Mouse (Mus musculus) lung, postnatal 4 days (tissue): ENCODE data around the gene Myl7.
"Not testable (repeated sequence)": the region's sequence is repeated elsewhere in the genome, so short reads cannot be mapped to it uniquely, and the experiment has no call there.

Experiments
- DNase-seq, 2 experiments: peaks; one replicate each; pipeline ENCODE4 v3.0.0; 2021

Myl7 gene

DNA sequence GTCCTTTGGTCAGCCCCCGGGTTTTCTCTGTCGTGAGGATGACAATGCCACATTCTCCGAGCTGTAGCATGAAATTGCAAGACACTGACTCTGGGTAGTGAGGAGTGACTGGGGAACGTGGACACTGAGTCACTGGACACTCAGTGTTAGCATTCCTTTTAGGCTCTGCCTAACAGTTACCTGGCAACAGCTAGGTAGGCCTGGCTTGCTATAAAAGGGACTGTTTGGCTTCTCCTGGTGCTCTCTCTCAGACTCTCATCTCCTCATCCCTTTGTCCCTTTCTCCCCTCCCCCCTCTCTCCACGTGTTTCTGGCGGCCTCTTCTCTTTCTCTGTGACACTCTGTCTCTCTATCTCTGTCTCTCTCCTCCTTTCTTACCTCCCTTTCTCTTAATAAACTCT lies 3.8 kb upstream of the Myl7 start:
- no peak for DNase-seq

DNA sequence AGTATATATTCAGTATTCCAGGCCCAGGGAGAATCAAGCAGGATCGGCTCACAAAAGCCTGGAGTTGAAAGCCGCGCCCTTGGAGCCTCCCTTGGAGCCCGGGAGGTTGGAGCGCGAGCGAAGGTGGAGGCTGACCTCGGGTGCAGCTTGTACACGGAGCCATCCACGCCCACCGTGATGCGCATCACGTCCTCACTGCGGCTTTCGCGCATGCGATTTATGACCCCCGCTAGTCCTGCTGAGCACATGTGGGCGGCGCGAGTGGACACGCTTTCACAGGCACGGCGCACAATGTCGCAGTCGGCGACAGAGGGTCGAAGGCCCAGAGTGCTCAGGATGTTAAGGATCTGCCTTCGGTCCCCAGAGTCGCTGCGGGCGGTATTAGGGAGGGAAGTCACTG lies 3.4 kb upstream of the Myl7 start:
- peak; percentile 43 to 61 for DNase-seq

DNA sequence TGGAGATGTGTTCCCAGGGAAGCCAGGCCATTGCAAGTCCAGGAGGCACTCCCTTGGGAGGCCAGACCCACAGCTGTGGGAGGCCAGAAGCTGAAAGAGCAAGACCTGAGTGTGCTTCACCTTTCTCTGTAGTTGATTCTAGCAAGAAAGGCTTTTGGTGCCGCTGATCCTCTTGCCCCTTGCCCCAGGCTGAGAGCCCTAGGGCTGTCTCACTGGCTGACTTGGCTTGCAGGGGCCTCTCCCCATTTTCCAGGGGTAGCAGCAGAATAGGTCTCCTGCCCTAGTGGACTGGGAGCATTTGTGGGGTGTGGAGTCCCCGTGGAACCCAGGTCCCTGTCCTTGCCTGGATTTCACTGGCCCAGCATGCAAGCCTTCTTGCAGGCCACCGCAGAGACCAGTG lies 2.7 kb upstream of the Myl7 start:
- no peak for DNase-seq

DNA sequence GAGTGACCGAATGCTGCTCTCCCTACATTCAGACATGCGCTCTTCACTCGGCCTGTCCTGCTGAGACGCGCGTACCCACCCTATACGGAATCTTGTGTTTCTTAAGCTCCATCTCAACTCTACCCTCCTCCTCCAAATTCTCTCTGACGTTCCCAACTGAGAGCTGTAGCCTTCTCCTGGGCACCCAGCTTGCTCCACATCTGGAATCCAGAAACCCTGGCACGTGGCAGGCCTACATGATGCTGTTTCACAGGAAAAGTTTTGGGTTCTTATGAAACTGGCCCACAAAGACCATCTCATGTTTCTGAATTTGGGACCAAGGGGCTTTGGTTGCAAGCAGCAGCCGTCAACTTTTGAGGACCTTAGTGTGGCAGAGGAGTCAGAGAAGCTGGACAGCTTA lies 704 bp upstream of the Myl7 start:
- DNase-seq = no peak

DNA sequence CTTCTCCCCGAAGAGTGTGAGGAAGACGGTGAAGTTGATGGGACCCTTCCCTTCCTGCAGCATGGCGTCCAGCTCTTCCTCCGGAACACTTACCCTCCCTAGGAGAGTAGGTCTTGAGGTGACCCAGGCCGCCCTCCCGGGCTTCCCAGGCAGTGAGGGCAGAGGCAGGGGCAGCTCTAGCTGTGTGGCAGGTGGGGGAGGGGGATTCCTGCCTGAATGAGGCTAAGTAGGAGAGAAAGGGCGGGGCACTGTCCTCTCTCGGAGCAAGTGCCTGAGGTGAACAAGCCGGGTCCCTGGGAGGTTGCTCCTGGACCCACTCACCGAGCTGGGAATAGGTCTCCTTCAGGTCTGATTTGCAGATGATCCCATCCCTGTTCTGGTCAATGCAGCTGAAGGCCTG lies 743 bp downstream of the Myl7 start:
- DNase-seq = no peak

DNA sequence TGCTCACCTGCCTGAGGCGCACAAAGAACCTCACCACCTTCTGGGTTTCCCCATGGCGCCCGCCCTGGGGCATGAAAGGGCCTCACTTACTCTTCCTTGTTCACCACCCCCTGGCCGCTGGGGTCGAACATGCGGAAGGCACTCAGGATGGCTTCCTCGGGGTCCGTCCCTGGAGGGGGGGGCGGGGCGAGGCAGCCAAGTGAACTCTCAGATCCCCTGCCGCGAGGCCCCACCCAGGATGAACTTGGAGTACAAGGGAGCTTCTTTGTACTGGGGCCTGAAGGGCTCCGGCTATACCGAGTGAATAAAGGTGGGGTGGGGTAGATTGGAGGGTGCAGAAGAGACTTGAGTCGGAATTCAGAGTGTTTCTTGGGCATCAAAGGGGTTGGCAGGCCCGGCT lies 1.4 kb downstream of the Myl7 start:
- no peak for DNase-seq

DNA sequence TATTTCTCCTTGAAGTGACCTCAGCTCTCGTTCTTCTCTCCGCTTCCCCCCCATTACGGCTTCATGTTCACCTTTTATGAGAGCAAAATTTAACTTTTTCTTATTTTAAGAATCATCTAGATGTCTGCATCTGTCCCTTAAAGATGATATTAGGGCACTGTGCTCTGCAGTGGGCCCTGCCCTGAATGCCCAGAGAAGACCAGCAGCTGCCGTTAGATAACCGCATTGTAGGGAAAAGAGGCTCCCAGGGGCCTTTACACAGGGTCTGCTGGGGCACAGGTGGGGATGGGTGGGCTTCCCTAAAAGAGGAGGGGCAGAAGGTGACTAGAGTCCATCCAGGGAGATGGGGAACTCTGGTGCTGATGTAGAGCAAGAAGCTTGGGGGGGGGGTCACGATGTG lies 4.8 kb downstream of the Myl7 start:
- DNase-seq = no peak

DNA sequence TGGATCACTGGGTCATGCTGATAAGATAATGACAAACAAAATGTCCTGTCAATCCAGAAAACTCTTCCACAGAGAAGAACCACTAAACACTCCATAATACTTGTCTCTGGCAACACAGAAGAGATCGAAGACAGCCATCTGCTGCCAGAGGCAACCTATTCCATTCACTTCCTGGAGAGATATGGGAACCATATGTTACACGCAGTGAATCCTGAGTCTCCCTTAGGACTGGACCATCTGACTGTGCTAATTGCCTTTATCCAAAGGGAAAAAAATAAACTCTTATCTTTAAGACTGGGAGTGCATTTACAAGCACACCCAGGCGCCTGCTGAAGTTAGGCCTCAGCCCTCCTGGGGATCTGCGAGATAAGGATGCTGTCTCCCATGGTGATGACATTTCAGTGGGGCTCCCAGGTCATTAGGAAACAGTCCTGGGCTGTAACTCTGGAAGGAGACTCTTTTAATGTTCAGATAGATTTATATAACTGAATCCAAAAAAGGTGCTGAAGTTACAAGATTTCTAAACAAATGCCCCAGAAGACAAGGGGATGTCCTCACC lies 5.7 kb downstream of the Myl7 start:
- DNase-seq = no peak

DNA sequence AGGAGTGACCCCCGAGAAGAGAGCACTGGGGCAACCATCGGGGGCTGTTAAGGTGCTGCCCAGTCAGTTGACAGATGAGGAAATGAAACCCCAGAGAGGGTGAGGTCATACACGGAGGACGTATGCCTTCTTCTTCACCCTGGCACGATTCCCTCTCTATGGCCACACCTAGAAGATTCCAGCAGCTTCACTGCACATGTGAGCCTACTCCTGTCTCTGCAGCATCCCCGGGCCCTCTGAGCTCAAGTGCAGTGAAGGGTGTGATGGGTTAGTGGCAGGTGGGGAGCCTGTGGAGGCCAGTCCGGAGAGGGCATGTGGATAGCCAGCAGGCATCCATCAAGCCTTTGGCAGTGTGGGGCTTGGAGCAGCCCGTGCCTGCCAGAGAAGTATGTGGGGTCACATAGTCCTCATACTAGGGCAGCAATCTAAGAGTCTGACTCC lies 6.4 kb downstream of the Myl7 start:
- peak in 1 of 2 experiments; percentile 63 for DNase-seq

DNA sequence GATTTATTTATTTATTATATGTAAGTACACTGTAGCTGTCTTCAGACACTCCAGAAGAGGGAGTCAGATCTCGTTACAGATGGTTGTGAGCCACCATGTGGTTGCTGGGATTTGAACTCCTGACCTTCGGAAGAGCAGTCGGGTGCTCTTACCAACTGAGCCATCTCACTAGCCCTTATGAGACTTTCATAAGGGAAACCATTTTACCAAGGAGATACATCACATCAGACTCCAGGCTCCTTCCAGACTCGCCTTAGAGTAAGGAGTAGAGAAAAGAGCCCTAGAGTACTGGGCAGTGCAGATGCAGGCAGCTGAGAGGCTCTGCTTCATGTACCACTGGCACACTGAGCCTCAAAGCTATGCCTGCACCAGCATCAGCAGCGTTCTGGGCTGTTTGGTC lies 10.0 kb downstream of the Myl7 start:
- not testable (repeated sequence) for DNase-seq

DNA sequence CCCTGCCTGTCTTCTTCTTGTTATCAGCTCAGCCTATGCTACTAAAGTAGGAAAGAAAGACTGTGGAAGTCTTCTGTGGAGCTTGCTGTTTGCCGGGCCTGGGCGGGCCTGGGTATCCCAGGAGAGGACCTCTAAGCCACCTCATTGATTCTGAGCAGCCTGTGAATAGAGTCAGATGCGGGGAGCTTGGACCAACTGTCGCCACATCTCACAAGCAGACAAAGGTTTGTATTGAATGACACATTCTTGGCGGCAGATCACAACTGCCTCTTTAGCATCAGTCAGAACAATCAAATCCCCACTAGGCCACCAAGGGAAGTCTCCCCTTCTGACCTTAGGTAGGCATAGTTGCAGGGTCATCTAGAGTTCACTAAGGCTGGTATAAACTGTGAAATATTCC lies 11.3 kb downstream of the Myl7 start:
- no peak for DNase-seq

DNA sequence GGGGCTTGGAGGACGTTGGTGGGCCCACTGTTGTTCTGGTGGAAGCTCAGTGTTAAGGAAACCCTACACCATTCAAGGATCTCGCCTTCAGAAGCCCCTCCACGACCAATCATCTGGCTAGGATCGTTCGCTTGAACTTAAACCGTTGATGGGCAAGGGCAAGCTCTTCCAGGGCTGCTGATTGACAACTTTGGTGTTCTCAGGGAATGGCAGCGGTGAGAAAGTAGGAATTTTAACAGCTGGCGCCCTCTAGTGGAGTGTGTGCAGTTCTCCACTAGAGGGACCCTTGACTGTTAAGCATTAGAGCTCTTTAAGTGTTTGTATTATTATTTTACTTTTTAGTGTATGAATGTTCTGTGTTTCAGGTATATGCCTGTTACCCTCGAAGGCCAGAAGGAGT lies 12.4 kb downstream of the Myl7 start:
- peak in 1 of 2 experiments; percentile 75 for DNase-seq

DNA sequence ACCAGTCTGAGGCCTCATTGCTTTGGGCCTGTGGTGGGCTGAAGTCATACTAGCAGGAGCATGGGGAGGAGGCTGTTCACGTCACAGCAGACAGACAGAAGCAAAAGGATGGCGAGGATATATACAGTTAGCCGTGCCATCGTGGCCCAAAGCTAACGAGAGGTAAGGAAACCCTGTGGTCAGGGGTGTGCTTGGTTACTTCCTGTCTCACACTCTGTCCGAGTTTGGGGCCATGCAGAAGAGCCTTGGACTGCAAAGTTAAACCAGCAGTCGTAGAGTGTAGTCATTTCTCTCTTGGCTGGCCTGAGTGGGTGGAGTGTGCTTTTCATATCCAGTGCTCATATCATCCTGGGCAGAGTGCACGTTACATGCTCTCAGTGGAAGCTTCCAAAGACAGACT lies 16.1 kb downstream of the Myl7 start:
- DNase-seq = no peak

DNA sequence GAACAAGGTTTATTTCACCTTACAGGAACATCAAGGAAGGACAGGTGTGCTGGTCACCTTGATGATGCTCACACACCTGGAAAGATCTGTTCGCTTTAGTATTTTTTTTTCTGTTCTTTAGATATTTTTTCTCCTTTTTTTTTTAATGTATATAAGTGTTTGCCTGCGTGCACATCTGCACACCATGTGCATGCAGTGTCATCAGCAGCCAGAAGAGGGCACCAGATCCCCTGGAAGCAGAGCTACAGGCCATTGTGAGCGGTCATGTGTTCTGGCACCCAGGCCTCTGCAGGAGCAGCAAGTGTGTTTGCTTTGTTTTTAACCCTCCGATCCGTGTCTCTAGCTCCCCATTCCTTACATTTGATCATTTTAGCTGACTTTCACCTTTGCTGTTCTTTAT lies 18.7 kb downstream of the Myl7 start:
- peak; percentile 68 to 76 for DNase-seq

DNA sequence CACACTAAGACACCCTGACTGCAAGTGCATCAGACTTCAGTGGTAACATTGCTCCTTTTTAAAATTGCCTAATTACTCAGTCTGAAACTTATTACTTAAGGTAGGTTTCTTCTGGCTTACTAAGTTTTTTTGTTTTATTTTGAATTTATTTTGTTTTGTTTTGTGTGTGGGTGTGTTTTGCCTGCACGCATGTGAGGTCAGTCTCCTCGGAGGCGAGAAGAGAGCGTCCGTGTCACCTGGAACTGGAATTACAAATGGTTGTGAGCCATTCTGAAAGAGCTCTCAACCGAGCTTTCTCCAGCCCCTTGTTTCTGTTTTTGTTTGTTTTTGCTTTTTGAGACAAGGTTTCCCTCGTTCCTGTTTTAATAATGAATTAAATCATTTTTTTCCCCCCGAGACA lies 19.9 kb downstream of the Myl7 start:
- no peak for DNase-seq

DNA sequence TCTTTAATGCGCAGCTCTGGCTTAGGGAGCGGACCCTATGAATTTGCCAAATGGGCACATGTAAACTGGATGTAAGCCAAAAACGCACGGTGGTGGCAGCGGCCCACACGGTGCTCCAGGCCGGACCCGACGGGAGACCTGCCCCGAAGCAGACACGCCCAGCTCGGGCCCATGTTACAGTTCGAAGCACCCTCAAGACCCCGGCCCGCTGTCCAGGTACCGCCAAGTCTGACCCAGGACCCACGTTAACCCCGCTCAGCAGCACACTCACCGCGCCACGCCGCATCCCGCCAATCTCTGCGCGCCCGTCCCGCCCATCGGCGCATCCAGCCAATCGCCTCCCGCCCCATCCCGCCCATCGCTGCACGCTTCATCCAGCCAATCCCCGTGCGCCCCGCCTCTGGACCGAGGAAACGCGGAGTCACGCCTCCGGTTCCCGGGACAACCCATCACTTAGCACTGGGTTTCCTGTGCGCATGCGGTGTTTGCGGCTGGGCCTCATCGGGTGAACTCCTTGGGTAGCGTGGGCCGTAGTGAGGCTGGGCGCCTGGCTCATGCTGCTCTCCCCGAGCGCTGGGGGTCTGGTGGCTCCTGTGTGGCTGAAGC lies 20.6 kb downstream of the Myl7 start, which contains the start of gene Pold2:
Gene Pold2 (minus strand): TSS at position 372 of the 606 bp plus-strand sequence.
- peak; percentile 98 for DNase-seq

DNA sequence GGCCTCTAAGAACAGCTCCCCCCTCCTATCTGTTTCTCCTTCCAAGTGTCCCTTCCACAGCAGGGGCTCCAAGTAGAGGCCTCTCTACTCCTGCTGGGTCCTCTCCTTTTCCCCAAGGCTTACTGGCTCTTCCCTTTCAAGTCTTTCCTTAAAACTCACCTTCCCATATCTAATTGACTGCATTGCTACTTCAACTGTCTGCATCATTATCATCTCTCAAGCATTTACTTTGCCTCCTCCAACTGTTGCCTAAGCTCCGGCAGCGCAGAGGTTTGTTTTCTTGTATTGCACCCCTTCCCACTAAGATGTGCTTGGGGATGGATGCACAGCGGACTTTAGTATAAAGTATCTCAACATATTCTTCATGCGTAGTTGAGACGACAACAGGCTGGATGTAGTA lies 21.2 kb downstream of the Myl7 start:
- no peak for DNase-seq

DNA sequence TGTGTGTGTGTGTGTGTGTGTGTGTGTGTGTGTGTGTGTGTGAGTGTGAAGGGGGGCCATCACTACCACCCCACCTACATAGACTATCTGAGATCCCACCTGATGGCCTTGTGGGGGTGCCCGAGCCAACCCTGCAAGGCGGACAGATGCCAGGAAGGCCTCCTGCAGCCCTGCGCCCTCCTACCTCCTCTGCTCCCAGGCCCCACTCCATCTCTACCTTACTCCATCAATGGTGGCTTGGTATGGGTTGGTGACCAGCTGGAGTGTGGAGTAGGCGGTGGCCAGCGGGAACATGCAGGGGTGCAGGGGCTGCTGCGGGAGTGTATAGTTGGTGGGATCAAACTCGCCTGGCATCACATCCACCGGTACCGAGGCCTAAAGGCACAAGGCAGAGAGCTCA lies 25.4 kb downstream of the Myl7 start:
- DNase-seq = no peak

DNA sequence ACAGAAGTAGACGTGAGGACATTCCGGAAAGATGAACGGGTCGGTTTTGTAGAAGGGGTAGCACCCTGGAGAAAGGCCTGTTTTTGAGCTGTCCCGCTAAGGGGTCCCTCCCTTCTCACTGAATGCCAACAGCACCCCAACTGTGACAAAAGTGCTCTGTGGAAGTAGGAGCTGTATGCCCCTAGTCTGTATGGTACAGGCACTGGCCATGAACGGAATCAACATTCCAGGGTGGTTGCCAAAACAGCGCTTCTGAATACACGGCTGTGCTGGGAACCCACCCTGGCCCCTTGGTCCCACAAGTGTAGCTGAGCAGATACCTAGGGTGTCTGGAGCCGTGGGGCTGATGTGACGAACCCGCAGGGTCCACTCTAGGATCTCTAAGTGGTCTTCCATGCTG lies 25.9 kb downstream of the Myl7 start:
- no peak for DNase-seq

DNA sequence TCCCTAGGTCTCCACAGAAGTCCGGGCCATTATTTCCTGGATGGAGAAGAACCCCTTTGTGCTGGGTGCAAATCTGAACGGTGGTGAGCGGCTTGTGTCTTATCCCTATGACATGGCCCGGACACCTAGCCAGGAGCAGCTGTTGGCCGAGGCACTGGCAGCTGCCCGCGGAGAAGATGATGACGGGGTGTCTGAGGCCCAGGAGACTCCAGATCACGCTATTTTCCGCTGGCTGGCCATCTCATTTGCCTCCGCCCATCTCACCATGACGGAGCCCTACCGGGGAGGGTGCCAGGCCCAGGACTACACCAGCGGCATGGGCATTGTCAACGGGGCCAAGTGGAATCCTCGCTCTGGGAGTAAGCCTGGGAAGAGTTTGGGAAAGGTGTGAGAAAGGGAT lies 28.5 kb downstream of the Myl7 start:
- no peak for DNase-seq

DNA sequence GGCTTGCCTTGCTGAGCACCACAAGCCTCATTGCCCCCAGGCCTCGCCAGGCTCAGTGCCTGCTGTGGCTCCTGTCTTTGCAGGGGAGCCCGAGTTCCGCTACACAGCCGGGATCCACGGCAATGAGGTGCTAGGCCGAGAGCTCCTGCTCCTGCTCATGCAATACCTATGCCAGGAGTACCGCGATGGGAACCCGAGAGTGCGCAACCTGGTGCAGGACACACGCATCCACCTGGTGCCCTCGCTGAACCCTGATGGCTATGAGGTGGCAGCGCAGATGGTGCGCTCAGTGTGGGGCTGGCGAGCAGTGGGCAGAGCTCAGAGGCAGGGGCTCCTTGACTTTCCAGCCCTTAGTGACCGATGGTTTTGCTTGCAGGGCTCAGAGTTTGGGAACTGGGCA lies 29.3 kb downstream of the Myl7 start:
- no peak for DNase-seq

DNA sequence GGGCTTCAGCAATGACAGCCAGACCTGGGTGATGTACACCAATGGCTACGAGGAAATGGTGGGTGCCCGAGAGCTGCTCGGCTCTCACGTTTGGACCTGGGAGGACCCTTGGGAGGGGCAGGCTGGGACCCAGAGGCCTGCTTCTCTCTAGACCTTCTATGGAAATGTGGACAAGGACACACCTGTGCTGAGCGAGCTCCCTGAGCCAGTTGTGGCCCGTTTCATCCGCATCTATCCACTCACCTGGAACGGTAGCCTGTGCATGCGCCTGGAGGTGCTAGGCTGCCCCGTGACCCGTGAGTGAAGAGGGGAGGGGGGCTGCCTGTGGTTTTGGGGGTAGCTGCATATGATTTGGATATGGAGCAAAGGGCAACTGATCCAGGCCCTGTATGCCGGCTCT lies 30.3 kb downstream of the Myl7 start:
- no peak for DNase-seq

DNA sequence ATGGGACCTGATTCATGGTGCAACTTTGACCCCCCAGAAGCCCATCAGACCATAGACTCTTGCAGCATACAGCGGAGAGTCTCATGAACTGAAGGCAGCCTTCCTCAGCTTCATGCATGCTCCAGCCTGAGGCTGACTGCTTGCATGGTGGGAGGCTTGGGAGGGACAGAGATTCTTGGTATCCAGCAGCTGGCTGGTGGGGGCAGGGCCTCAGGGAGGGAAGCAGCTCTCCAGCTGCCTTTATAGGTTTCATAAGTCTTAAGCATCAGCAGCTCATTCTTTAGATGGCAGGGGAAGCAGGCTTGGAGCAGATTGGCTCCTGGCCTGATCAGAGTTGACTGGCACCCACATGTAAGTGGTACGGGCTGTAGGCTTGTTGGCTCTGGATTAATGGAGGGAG lies 31.4 kb downstream of the Myl7 start:
- DNase-seq = peak in 1 of 2 experiments; percentile 72

DNA sequence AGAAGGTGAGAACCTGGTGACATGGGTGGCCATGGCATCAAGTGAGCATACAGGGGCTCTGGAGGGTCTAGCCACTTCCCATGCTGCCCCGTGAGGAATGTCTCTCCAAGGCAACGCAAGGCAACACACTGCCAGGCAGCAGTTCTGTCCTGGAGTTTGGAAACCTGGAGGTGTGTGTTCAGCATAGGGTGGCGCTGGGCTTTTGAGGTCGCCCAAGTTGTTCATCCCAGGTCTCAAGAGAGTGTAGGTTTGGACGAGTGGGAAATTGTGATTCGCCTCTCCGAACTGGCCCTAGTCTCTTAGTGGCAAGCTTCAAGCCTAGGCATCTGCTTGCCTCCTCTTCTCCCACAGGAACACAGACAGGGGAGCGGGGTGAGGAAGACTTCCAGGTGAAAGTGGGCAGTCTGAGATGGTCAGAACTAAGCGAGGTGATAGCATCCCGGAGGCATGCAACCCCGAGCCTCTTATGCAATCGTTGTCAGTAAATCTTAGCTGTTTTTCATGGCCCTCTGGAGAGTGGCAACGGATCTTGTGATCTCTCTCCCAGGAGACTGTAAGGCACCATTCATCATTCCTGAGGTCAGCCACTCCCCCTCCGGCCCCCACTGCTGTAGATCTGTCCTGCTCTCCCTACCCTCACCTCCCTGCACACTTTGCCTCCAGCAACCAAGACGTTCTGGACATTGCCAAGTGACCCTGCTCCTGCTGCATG lies 36.0 kb downstream of the Myl7 start:
- no peak for DNase-seq
